ENCODE assay signal across 25 mouse cellular contexts in the genomic region with DNA sequence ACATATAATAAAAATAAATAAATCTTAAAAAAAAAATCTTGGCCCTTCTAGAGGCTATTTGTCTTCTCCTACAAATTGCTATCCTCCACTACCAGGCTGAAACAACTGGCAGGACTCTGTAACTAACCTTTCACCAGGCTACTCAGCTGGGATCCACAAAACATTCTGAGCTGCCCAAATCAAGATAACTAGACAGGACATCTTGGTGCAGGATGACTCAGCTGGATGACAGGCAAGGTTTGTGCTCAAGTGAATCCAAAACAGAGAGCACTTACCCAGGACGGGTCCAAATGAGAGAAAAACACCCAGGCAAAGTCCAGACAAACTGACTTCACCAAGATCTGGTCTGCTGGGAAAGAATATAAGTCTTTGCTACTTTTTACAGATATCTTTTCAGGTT. TPM values are rescaled to one million over a fixed set of nuclear protein-coding genes. Genes with fewer than 3 reads are reported as not detected.
"Had no signal": no experiment of that assay in that cellular context is flagged by ENCODE, and none has a peak within 500 bp of the region (broad histone marks: within the 10 kb centered on the region; RNA-seq: fewer than 3 reads in every experiment).

No protein-coding gene starts in this region.

- DNase-seq: kidney, adult 18-20 months; kidney, adult 9 months; kidney, postnatal 25 days; layer of hippocampus, postnatal 36 days; lung, embryonic 14.5 days; thymus, adult 18-20 months; thymus, postnatal 4 days had no signal

- H3K4me2 ChIP-seq: liver, embryonic 15.5 days; lung, embryonic 14.5 days; midbrain, embryonic 13.5 days; neural tube, embryonic 13.5 days had no signal

- H3K4me3 ChIP-seq: left cerebral cortex, adult 2 months; liver, embryonic 15.5 days; megakaryocyte, embryonic 14.5 days; midbrain, embryonic 10.5 days; midbrain, embryonic 13.5 days; myocyte; neural tube, embryonic 13.5 days had no signal

- H3K9ac ChIP-seq: liver, embryonic 15.5 days; lung, embryonic 14.5 days; midbrain, embryonic 13.5 days; neural tube, embryonic 13.5 days had no signal

- H3K27ac ChIP-seq: kidney, postnatal 0 days; left cerebral cortex, adult 2 months; liver, embryonic 15.5 days; macrophage; midbrain, embryonic 10.5 days; midbrain, embryonic 13.5 days; neural tube, embryonic 13.5 days had no signal

- H3K9me3 ChIP-seq: liver, embryonic 15.5 days; midbrain, embryonic 10.5 days; midbrain, embryonic 13.5 days; neural tube, embryonic 13.5 days had no signal

- H3K4me1 ChIP-seq: megakaryocyte, embryonic 14.5 days; midbrain, embryonic 10.5 days; midbrain, embryonic 13.5 days; neural tube, embryonic 13.5 days had no signal

- ATAC-seq: lung, postnatal 0 days; midbrain, embryonic 13.5 days; midbrain, embryonic 16.5 days had no signal

- H3K27me3 ChIP-seq: liver, embryonic 15.5 days; midbrain, embryonic 13.5 days; neural tube, embryonic 13.5 days had no signal

- H3K36me3 ChIP-seq: liver, embryonic 15.5 days; midbrain, embryonic 10.5 days; midbrain, embryonic 13.5 days had no signal

RNA-seq across cellular contexts. Expression of a gene that starts 39.2 kb away (rescaled TPM):
- total RNA-seq: liver, adult 2 months; monocyte, adult 5-6 weeks; neutrophil, adult 5-6 weeks had no signal
- polyA plus RNA-seq: limb, embryonic 11.5 days; liver, adult 2 months; macrophage; small intestine, adult 2 months; stomach, embryonic 16.5 days; testis, adult 2 months had no signal
